Mouse (Mus musculus): Measurements from ENCODE around the gene Ntmt1.

Gene Ntmt1

GRCm38 (mm10) chr2:30807648-30808295, at the start of gene Ntmt1:
TSS of gene Ntmt1 (plus strand) at chr2:30807826.
- DNase-seq (ENCODE audit: low spot score), result peak; percentile 100

- peak; percentile 98 for DNase-seq (ENCODE audit: low spot score)
These were observed 49.1 kb upstream of the Ntmt1 start for GRCm38 (mm10) chr2:30758341-30759087.

- no peak for DNase-seq (ENCODE audit: low spot score)
These were observed 48.6 kb upstream of the Ntmt1 start for GRCm38 (mm10) chr2:30759088-30759374.

- DNase-seq (ENCODE audit: low spot score), result peak; percentile 27
These were observed 48.2 kb upstream of the Ntmt1 start for GRCm38 (mm10) chr2:30759442-30759841.

GRCm38 (mm10) chr2:30759858-30760547, 47.6 kb upstream of the Ntmt1 start:
- peak; percentile 86 for DNase-seq (ENCODE audit: low spot score)

- no peak for DNase-seq (ENCODE audit: low spot score)
These were observed 46.9 kb upstream of the Ntmt1 start for GRCm38 (mm10) chr2:30760706-30761105.

- DNase-seq (ENCODE audit: low spot score), result no peak
These were observed 41.2 kb upstream of the Ntmt1 start for GRCm38 (mm10) chr2:30766446-30766845.

- DNase-seq (ENCODE audit: low spot score), result no peak
These were observed 39.9 kb upstream of the Ntmt1 start for GRCm38 (mm10) chr2:30767626-30768240.

GRCm38 (mm10) chr2:30768529-30768928, 39.1 kb upstream of the Ntmt1 start:
- DNase-seq (ENCODE audit: low spot score), result no peak

- no peak for DNase-seq (ENCODE audit: low spot score)
These were observed 38.4 kb upstream of the Ntmt1 start for GRCm38 (mm10) chr2:30769187-30769586.

- no peak for DNase-seq (ENCODE audit: low spot score)
These were observed 36.2 kb upstream of the Ntmt1 start for GRCm38 (mm10) chr2:30771368-30771805.

- peak; percentile 91 for DNase-seq (ENCODE audit: low spot score)
These were observed 35.7 kb upstream of the Ntmt1 start for GRCm38 (mm10) chr2:30771806-30772460.

GRCm38 (mm10) chr2:30772581-30773312, 34.9 kb upstream of the Ntmt1 start:
- DNase-seq (ENCODE audit: low spot score), result peak; percentile 61

GRCm38 (mm10) chr2:30773313-30774005, 34.2 kb upstream of the Ntmt1 start:
- DNase-seq (ENCODE audit: low spot score), result no peak

- DNase-seq (ENCODE audit: low spot score), result no peak
These were observed 31.7 kb upstream of the Ntmt1 start for GRCm38 (mm10) chr2:30775955-30776354.

GRCm38 (mm10) chr2:30777266-30777665, 30.4 kb upstream of the Ntmt1 start:
- no peak for DNase-seq (ENCODE audit: low spot score)

- DNase-seq (ENCODE audit: low spot score), result no peak
These were observed 29.4 kb upstream of the Ntmt1 start for GRCm38 (mm10) chr2:30778235-30778634.

GRCm38 (mm10) chr2:30779241-30779640, 28.4 kb upstream of the Ntmt1 start:
- DNase-seq (ENCODE audit: low spot score), result peak; percentile 96

GRCm38 (mm10) chr2:30782312-30783290, 25.0 kb upstream of the Ntmt1 start:
- DNase-seq (ENCODE audit: low spot score), result no peak

- DNase-seq (ENCODE audit: low spot score), result peak; percentile 80
These were observed 24.3 kb upstream of the Ntmt1 start for GRCm38 (mm10) chr2:30783346-30783745.
